Mouse (Mus musculus): ENCODE measurements around the gene Odf3l1.

GRCm38 (mm10) chr9:56894006-56894405, 29.5 kb upstream of the Odf3l1 start:
- peak; percentile 70 for TF ChIP-seq CTCF (IDR thresholded peaks at IDR 0.05; ENCODE audit: low read depth)
- TF ChIP-seq EP300 (optimal IDR thresholded peaks at IDR 0.05): no peak

Measured in stomach, postnatal 0 days (tissue).